Mouse (Mus musculus): ENCODE measurements at regions not wholly inside any gene's neighbourhood (a gene's known extent, or its start where the extent isn't known, plus 50 kb on each side); places are given as distances from the start of the nearest gene placed in this dataset.

GRCm38 (mm10) chr12:45672361-45672760, 597.9 kb upstream of the Stxbp6 start:
- no peak for DNase-seq
- no peak overlapping the region for H3K4me3 ChIP-seq (replicated peaks; ENCODE audit: insufficient read depth, low read depth, low read length)
- H3K27me3 ChIP-seq (ENCODE audit: control insufficient read depth, insufficient read depth, low read length), result no peaks in the 10 kb centered on the region
- H3K27ac ChIP-seq (ENCODE audit: insufficient read depth, low read length), result no peak overlapping the region
- no peaks in the 10 kb centered on the region for H3K4me1 ChIP-seq (ENCODE audit: control insufficient read depth, insufficient read depth, low read length)
- TF ChIP-seq POLR2A (IDR thresholded peaks at IDR 0.05; ENCODE audit: borderline replicate concordance, insufficient read depth, low read length), result no peak
- TF ChIP-seq CTCF (IDR thresholded peaks at IDR 0.05; ENCODE audit: borderline replicate concordance, insufficient read depth, low read depth, low read length), result no peak
- 39% methylated on average over 3 of the region's 3 CpGs for WGBS

- Histone ChIP-seq H3K27me3 (ENCODE audit: control insufficient read depth, insufficient read depth, low read length) (no peaks in the 10 kb centered on the region), H3K27ac (ENCODE audit: insufficient read depth, low read length) (no peak overlapping the region), H3K4me1 (ENCODE audit: control insufficient read depth, insufficient read depth, low read length) (no peaks in the 10 kb centered on the region), H3K4me3 (replicated peaks; ENCODE audit: insufficient read depth, low read depth, low read length) (no peak overlapping the region)
- TF ChIP-seq POLR2A (IDR thresholded peaks at IDR 0.05; ENCODE audit: borderline replicate concordance, insufficient read depth, low read length), result no peak
- TF ChIP-seq CTCF (IDR thresholded peaks at IDR 0.05; ENCODE audit: borderline replicate concordance, insufficient read depth, low read depth, low read length), result no peak
- 33% methylated on average over 4 of the region's 4 CpGs for WGBS
- DNase-seq, result no peak
These were observed 597.0 kb upstream of the Stxbp6 start for GRCm38 (mm10) chr12:45671554-45671948.

GRCm38 (mm10) chr12:45670874-45671553, 596.5 kb upstream of the Stxbp6 start:
- Histone ChIP-seq H3K4me1 (ENCODE audit: control insufficient read depth, insufficient read depth, low read length) (no peaks in the 10 kb centered on the region), H3K27me3 (ENCODE audit: control insufficient read depth, insufficient read depth, low read length) (no peaks in the 10 kb centered on the region), H3K27ac (ENCODE audit: insufficient read depth, low read length) (no peak overlapping the region), H3K4me3 (replicated peaks; ENCODE audit: insufficient read depth, low read depth, low read length) (no peak overlapping the region)
- DNase-seq, result no peak
- 76% methylated on average over 13 of the region's 13 CpGs for WGBS
- no peak for TF ChIP-seq CTCF (IDR thresholded peaks at IDR 0.05; ENCODE audit: borderline replicate concordance, insufficient read depth, low read depth, low read length)
- TF ChIP-seq POLR2A (IDR thresholded peaks at IDR 0.05; ENCODE audit: borderline replicate concordance, insufficient read depth, low read length), result no peak

GRCm38 (mm10) chr12:45670246-45670873, 595.9 kb upstream of the Stxbp6 start:
- WGBS, result 82% methylated on average over 6 of the region's 6 CpGs
- no peak for DNase-seq
- Histone ChIP-seq H3K4me3 (replicated peaks; ENCODE audit: insufficient read depth, low read depth, low read length) (no peak overlapping the region), H3K27me3 (ENCODE audit: control insufficient read depth, insufficient read depth, low read length) (no peaks in the 10 kb centered on the region), H3K4me1 (ENCODE audit: control insufficient read depth, insufficient read depth, low read length) (no peaks in the 10 kb centered on the region), H3K27ac (ENCODE audit: insufficient read depth, low read length) (no peak overlapping the region)
- TF ChIP-seq POLR2A (IDR thresholded peaks at IDR 0.05; ENCODE audit: borderline replicate concordance, insufficient read depth, low read length) (no peak), CTCF (IDR thresholded peaks at IDR 0.05; ENCODE audit: borderline replicate concordance, insufficient read depth, low read depth, low read length) (no peak)

GRCm38 (mm10) chr12:45659612-45660011, 585.1 kb upstream of the Stxbp6 start:
- TF ChIP-seq CTCF (IDR thresholded peaks at IDR 0.05; ENCODE audit: borderline replicate concordance, insufficient read depth, low read depth, low read length), result no peak
- TF ChIP-seq POLR2A (IDR thresholded peaks at IDR 0.05; ENCODE audit: borderline replicate concordance, insufficient read depth, low read length), result no peak
- Histone ChIP-seq H3K27ac (ENCODE audit: insufficient read depth, low read length) (no peak overlapping the region), H3K27me3 (ENCODE audit: control insufficient read depth, insufficient read depth, low read length) (no peaks in the 10 kb centered on the region), H3K4me3 (replicated peaks; ENCODE audit: insufficient read depth, low read depth, low read length) (no peak overlapping the region), H3K4me1 (ENCODE audit: control insufficient read depth, insufficient read depth, low read length) (no peaks in the 10 kb centered on the region)
- no peak for DNase-seq

- no peaks in the 10 kb centered on the region for H3K4me1 ChIP-seq (ENCODE audit: control insufficient read depth, insufficient read depth, low read length)
- H3K27me3 ChIP-seq (ENCODE audit: control insufficient read depth, insufficient read depth, low read length), result no peaks in the 10 kb centered on the region
- no peak overlapping the region for H3K27ac ChIP-seq (ENCODE audit: insufficient read depth, low read length)
- 83% methylated on average over 2 of the region's 2 CpGs for WGBS
- DNase-seq, result no peak
- TF ChIP-seq POLR2A (IDR thresholded peaks at IDR 0.05; ENCODE audit: borderline replicate concordance, insufficient read depth, low read length), result no peak
- no peak for TF ChIP-seq CTCF (IDR thresholded peaks at IDR 0.05; ENCODE audit: borderline replicate concordance, insufficient read depth, low read depth, low read length)
- H3K4me3 ChIP-seq (replicated peaks; ENCODE audit: insufficient read depth, low read depth, low read length), result no peak overlapping the region
These were observed 582.1 kb upstream of the Stxbp6 start for GRCm38 (mm10) chr12:45656574-45656973.

- no peak for DNase-seq
- Histone ChIP-seq H3K27me3 (ENCODE audit: control insufficient read depth, insufficient read depth, low read length) (no peaks in the 10 kb centered on the region), H3K4me3 (replicated peaks; ENCODE audit: insufficient read depth, low read depth, low read length) (no peak overlapping the region), H3K27ac (ENCODE audit: insufficient read depth, low read length) (no peak overlapping the region), H3K4me1 (ENCODE audit: control insufficient read depth, insufficient read depth, low read length) (no peaks in the 10 kb centered on the region)
- TF ChIP-seq CTCF (IDR thresholded peaks at IDR 0.05; ENCODE audit: borderline replicate concordance, insufficient read depth, low read depth, low read length) (no peak), POLR2A (IDR thresholded peaks at IDR 0.05; ENCODE audit: borderline replicate concordance, insufficient read depth, low read length) (no peak)
- 87% methylated on average over 4 of the region's 4 CpGs for WGBS
These were observed 574.1 kb upstream of the Stxbp6 start for GRCm38 (mm10) chr12:45648654-45649053.

GRCm38 (mm10) chr12:45644180-45644579, 569.7 kb upstream of the Stxbp6 start:
- no peak overlapping the region for H3K27ac ChIP-seq (ENCODE audit: insufficient read depth, low read length)
- H3K4me3 ChIP-seq (replicated peaks; ENCODE audit: insufficient read depth, low read depth, low read length), result no peak overlapping the region
- WGBS, result 84% methylated on average over 2 of the region's 2 CpGs
- no peak for DNase-seq
- TF ChIP-seq CTCF (IDR thresholded peaks at IDR 0.05; ENCODE audit: borderline replicate concordance, insufficient read depth, low read depth, low read length) (no peak), POLR2A (IDR thresholded peaks at IDR 0.05; ENCODE audit: borderline replicate concordance, insufficient read depth, low read length) (no peak)
- H3K4me1 ChIP-seq (ENCODE audit: control insufficient read depth, insufficient read depth, low read length), result no peaks in the 10 kb centered on the region
- H3K27me3 ChIP-seq (ENCODE audit: control insufficient read depth, insufficient read depth, low read length), result no peaks in the 10 kb centered on the region
